Mouse (Mus musculus): ENCODE measurements around the gene Col9a3. TPM values are rescaled to one million over a fixed set of nuclear protein-coding genes. Genes with fewer than 3 reads are reported as not detected.
A peak's percentile ranks its signal among the peaks of the same experiment; 100 is the strongest.

The Col9a3 gene
- total RNA-seq (2014; fragmentation: Nextera tagmentation): 1.5 and 1.7 TPM in 2 replicates
- total RNA-seq (2017): 2.1 TPM in 1 of 2 replicates, not detected in the other

GRCm38 (mm10) chr2:180597490-180597889 lies at the start of gene Col9a3:
TSS of gene Col9a3 (plus strand) at chr2:180597790.
- ATAC-seq (replicated peaks; ENCODE audit: low FRiP score, low TSS enrichment, poor library complexity, severe bottlenecking): no peak

GRCm38 (mm10) chr2:180552340-180552739 lies 45.2 kb upstream of the Col9a3 start:
- no peak for ATAC-seq (replicated peaks; ENCODE audit: low FRiP score, low TSS enrichment, poor library complexity, severe bottlenecking)

- ATAC-seq (replicated peaks; ENCODE audit: low FRiP score, low TSS enrichment, poor library complexity, severe bottlenecking): no peak
These were observed 42.4 kb upstream of the Col9a3 start for GRCm38 (mm10) chr2:180555219-180555618.

- ATAC-seq (replicated peaks; ENCODE audit: low FRiP score, low TSS enrichment, poor library complexity, severe bottlenecking): no peak
These were observed 41.1 kb upstream of the Col9a3 start for GRCm38 (mm10) chr2:180556470-180556869.

- 0 out of 2 replicates have a peak, but pooled peaks have one; percentile 58 for ATAC-seq (replicated peaks; ENCODE audit: low FRiP score, low TSS enrichment, poor library complexity, severe bottlenecking)
These were observed 37.3 kb upstream of the Col9a3 start for GRCm38 (mm10) chr2:180560245-180560644.

GRCm38 (mm10) chr2:180562146-180562545 lies 35.4 kb upstream of the Col9a3 start:
- no peak for ATAC-seq (replicated peaks; ENCODE audit: low FRiP score, low TSS enrichment, poor library complexity, severe bottlenecking)

- ATAC-seq (replicated peaks; ENCODE audit: low FRiP score, low TSS enrichment, poor library complexity, severe bottlenecking): no peak
These were observed 34.3 kb upstream of the Col9a3 start for GRCm38 (mm10) chr2:180563296-180563695.

- no peak for ATAC-seq (replicated peaks; ENCODE audit: low FRiP score, low TSS enrichment, poor library complexity, severe bottlenecking)
These were observed 33.7 kb upstream of the Col9a3 start for GRCm38 (mm10) chr2:180563841-180564240.

- peak; percentile 84 for ATAC-seq (replicated peaks; ENCODE audit: low FRiP score, low TSS enrichment, poor library complexity, severe bottlenecking)
These were observed 31.2 kb upstream of the Col9a3 start for GRCm38 (mm10) chr2:180566240-180566913.

- ATAC-seq (replicated peaks; ENCODE audit: low FRiP score, low TSS enrichment, poor library complexity, severe bottlenecking): no peak
These were observed 28.5 kb upstream of the Col9a3 start for GRCm38 (mm10) chr2:180569028-180569643.

GRCm38 (mm10) chr2:180576482-180576881 lies 21.1 kb upstream of the Col9a3 start:
- ATAC-seq (replicated peaks; ENCODE audit: low FRiP score, low TSS enrichment, poor library complexity, severe bottlenecking): no peak

GRCm38 (mm10) chr2:180578686-180579085 lies 18.9 kb upstream of the Col9a3 start:
- peak; percentile 43; the same call in 1 of the 2 replicates for ATAC-seq (replicated peaks; ENCODE audit: low FRiP score, low TSS enrichment, poor library complexity, severe bottlenecking)

- ATAC-seq (replicated peaks; ENCODE audit: low FRiP score, low TSS enrichment, poor library complexity, severe bottlenecking): peak; percentile 59
These were observed 16.6 kb upstream of the Col9a3 start, which contains the start of gene Mrgbp for GRCm38 (mm10) chr2:180581002-180581401. TSS of gene Mrgbp (plus strand) at chr2:180581304.

GRCm38 (mm10) chr2:180582481-180583153 lies 15.0 kb upstream of the Col9a3 start:
- peak; percentile 67 for ATAC-seq (replicated peaks; ENCODE audit: low FRiP score, low TSS enrichment, poor library complexity, severe bottlenecking)

- peak; percentile 14; the same call in 1 of the 2 replicates for ATAC-seq (replicated peaks; ENCODE audit: low FRiP score, low TSS enrichment, poor library complexity, severe bottlenecking)
These were observed 14.5 kb upstream of the Col9a3 start for GRCm38 (mm10) chr2:180583154-180583507.

- peak; percentile 34 for ATAC-seq (replicated peaks; ENCODE audit: low FRiP score, low TSS enrichment, poor library complexity, severe bottlenecking)
These were observed 8.9 kb upstream of the Col9a3 start for GRCm38 (mm10) chr2:180588736-180589122.

GRCm38 (mm10) chr2:180589123-180589831 lies 8.3 kb upstream of the Col9a3 start, which contains the start of gene Ogfr:
TSS of gene Ogfr (plus strand) at chr2:180589245.
- peak; percentile 82 for ATAC-seq (replicated peaks; ENCODE audit: low FRiP score, low TSS enrichment, poor library complexity, severe bottlenecking)

GRCm38 (mm10) chr2:180598157-180598705 lies 641 bp downstream of the Col9a3 start:
- ATAC-seq (replicated peaks; ENCODE audit: low FRiP score, low TSS enrichment, poor library complexity, severe bottlenecking): no peak

- no peak for ATAC-seq (replicated peaks; ENCODE audit: low FRiP score, low TSS enrichment, poor library complexity, severe bottlenecking)
These were observed 3.0 kb downstream of the Col9a3 start for GRCm38 (mm10) chr2:180600569-180601021.

Measured in megakaryocyte-erythroid progenitor cell, adult 5-6 weeks (primary cell).